Comparison of ENCODE assay signal across 13 mouse cellular contexts in genomic region chr7:68022188-68022587, GRCm38 (mm10).
A peak's percentile ranks its signal among the peaks of the same experiment; 100 is the strongest.
DNase-seq lines count a peak whose midpoint lies in the region; ATAC-seq and TF ChIP-seq lines count a peak whose summit lies in the region.
"Had no signal": no experiment of that assay in that cellular context is flagged by ENCODE, and none has a peak within 500 bp of the region (broad histone marks: within the 10 kb centered on the region; RNA-seq: fewer than 3 reads in every experiment).

No protein-coding gene starts in this region.

- H3K9ac ChIP-seq in heart, embryonic 12.5 days: no peak overlapping the region
- H3K9ac ChIP-seq in kidney, embryonic 16.5 days (replicated peaks; ENCODE audit: low read length): no peak overlapping the region
- no peak overlapping the region for H3K9ac ChIP-seq in stomach, postnatal 0 days (ENCODE audit: low read length)
- H3K9ac ChIP-seq: hindbrain, embryonic 15.5 days had no signal

- TF ChIP-seq CTCF in spleen, adult 2 months (IDR thresholded peaks at IDR 0.05; ENCODE audit: extremely low read depth, insufficient read depth, insufficient read length, insufficient replicate concordance): peak; percentile 0; the same call in 1 of the 2 replicates
- TF ChIP-seq CTCF in stomach, postnatal 0 days (IDR thresholded peaks at IDR 0.05; ENCODE audit: low read depth): no peak

- DNase-seq in heart, postnatal 10 days: no peak
- no peak for DNase-seq in kidney, postnatal 36 days
- DNase-seq in spleen, adult 2 months (ENCODE audit: low read depth in 1 of 2, low spot score in 2 of 2): no peak
- no peak for DNase-seq in spleen, postnatal 14 days (ENCODE audit: low spot score in 2 of 2)
- DNase-seq in stomach, postnatal 0 days (ENCODE audit: low spot score): no peak
- DNase-seq: cerebellum, postnatal 25 days; layer of hippocampus, adult 9-11 months; liver; thymus, postnatal 36 days had no signal

- H3K9me3 ChIP-seq in heart, embryonic 12.5 days (replicated peaks): no peaks in the 10 kb centered on the region
- no peaks in the 10 kb centered on the region; the same call in 1 of the 2 replicates for H3K9me3 ChIP-seq in kidney, embryonic 16.5 days (ENCODE audit: low read length)
- H3K9me3 ChIP-seq in stomach, postnatal 0 days (ENCODE audit: control insufficient read depth, low read length): no peaks in the 10 kb centered on the region
- H3K9me3 ChIP-seq: hindbrain, embryonic 15.5 days had no signal

- intact Hi-C loops in heart, postnatal 10 days (cut with DNase I): no loop called here

- 62% methylated on average over 6 of the region's 6 CpGs for WGBS in heart, embryonic 12.5 days
- WGBS in kidney, embryonic 16.5 days: 51% methylated on average over 6 of the region's 6 CpGs
- 95% methylated on average over 6 of the region's 6 CpGs for WGBS in spleen, adult 2 months
- WGBS in stomach, postnatal 0 days: 52% methylated on average over 6 of the region's 6 CpGs

- no peak for TF ChIP-seq EP300 in stomach, postnatal 0 days (optimal IDR thresholded peaks at IDR 0.05)

- H3K4me2 ChIP-seq in heart, embryonic 12.5 days: no peak overlapping the region
- no peak overlapping the region for H3K4me2 ChIP-seq in kidney, embryonic 16.5 days (replicated peaks; ENCODE audit: low read depth, low read length)
- no peak overlapping the region; the same call in 1 of the 2 replicates for H3K4me2 ChIP-seq in stomach, postnatal 0 days (replicated peaks; ENCODE audit: low read depth)
- H3K4me2 ChIP-seq: hindbrain, embryonic 15.5 days; midbrain, embryonic 11.5 days had no signal

- peaks cover 89% of the 10 kb centered on the region for H3K4me1 ChIP-seq in heart, embryonic 12.5 days (replicated peaks)
- H3K4me1 ChIP-seq in kidney, embryonic 16.5 days (ENCODE audit: insufficient read depth, low read length): peaks cover 60% of the 10 kb centered on the region
- H3K4me1 ChIP-seq in spleen, adult 2 months (ENCODE audit: control insufficient read depth, insufficient read depth, insufficient read length): no peaks in the 10 kb centered on the region
- 0 out of 2 replicates have a peak, but pooled peaks cover 6% of the 10 kb centered on the region for H3K4me1 ChIP-seq in stomach, postnatal 0 days (replicated peaks; ENCODE audit: control insufficient read depth, insufficient read depth)

- no peak for TF ChIP-seq POLR2A in spleen, adult 2 months (IDR thresholded peaks at IDR 0.05; ENCODE audit: low read depth, low read length)

- ATAC-seq in heart, embryonic 12.5 days (ENCODE audit: insufficient number of reproducible peaks, low FRiP score): peak; percentile 9; the same call in 1 of the 2 replicates
- ATAC-seq in kidney, embryonic 16.5 days (ENCODE audit: low FRiP score, low TSS enrichment): no peak
- ATAC-seq in stomach, postnatal 0 days (ENCODE audit: low FRiP score, low TSS enrichment): no peak

- no peaks in the 10 kb centered on the region for H3K27me3 ChIP-seq in heart, embryonic 12.5 days (replicated peaks)
- H3K27me3 ChIP-seq in kidney, embryonic 16.5 days (ENCODE audit: insufficient read depth, low read length): no peaks in the 10 kb centered on the region
- no peaks in the 10 kb centered on the region for H3K27me3 ChIP-seq in spleen, adult 2 months (ENCODE audit: control insufficient read depth, insufficient read depth, low read length)
- no peaks in the 10 kb centered on the region for H3K27me3 ChIP-seq in stomach, postnatal 0 days (ENCODE audit: control insufficient read depth, insufficient read depth, low read length)
- H3K27me3 ChIP-seq: hindbrain, embryonic 15.5 days had no signal

- peaks cover 4% of the 10 kb centered on the region; the same call in 1 of the 2 replicates for H3K36me3 ChIP-seq in heart, embryonic 12.5 days
- H3K36me3 ChIP-seq in kidney, embryonic 16.5 days (ENCODE audit: insufficient read depth, low read length): peaks cover 8% of the 10 kb centered on the region; the same call in 1 of the 2 replicates
- no peaks in the 10 kb centered on the region for H3K36me3 ChIP-seq in spleen, adult 2 months (ENCODE audit: control insufficient read depth, insufficient read depth, low read length)
- no peaks in the 10 kb centered on the region for H3K36me3 ChIP-seq in stomach, postnatal 0 days (ENCODE audit: control insufficient read depth, insufficient read depth, low read length)
- H3K36me3 ChIP-seq: hindbrain, embryonic 15.5 days had no signal

- peak overlapping the region; percentile 85 for H3K27ac ChIP-seq in heart, embryonic 12.5 days (ENCODE audit: poor library complexity, severe bottlenecking)
- H3K27ac ChIP-seq in kidney, embryonic 16.5 days (ENCODE audit: low read length): peak overlapping the region; percentile 52
- no peak overlapping the region for H3K27ac ChIP-seq in spleen, adult 2 months (ENCODE audit: insufficient read depth, low read length)
- peak overlapping the region; percentile 69 for H3K27ac ChIP-seq in stomach, postnatal 0 days (replicated peaks)
- H3K27ac ChIP-seq: hindbrain, embryonic 15.5 days had no signal

- H3K4me3 ChIP-seq in heart, embryonic 12.5 days: no peak overlapping the region
- no peak overlapping the region for H3K4me3 ChIP-seq in kidney, embryonic 16.5 days (ENCODE audit: low read length)
- H3K4me3 ChIP-seq in spleen, adult 2 months (ENCODE audit: extremely low read depth, insufficient read depth, insufficient read length): no peak overlapping the region
- H3K4me3 ChIP-seq in stomach, postnatal 0 days (ENCODE audit: low read depth, low read length): no peak overlapping the region
- H3K4me3 ChIP-seq: hindbrain, embryonic 15.5 days had no signal
